Mouse (Mus musculus): Measurements from ENCODE around the gene Birc5. TPM values are rescaled to one million over a fixed set of nuclear protein-coding genes. Genes with fewer than 3 reads are reported as not detected.

Birc5 gene
- polyA plus RNA-seq, 1 experiment from 2014 or later = 86.0 TPM

- peak overlapping the region; percentile 75 for H3K27ac ChIP-seq (ENCODE audit: low read depth, low read length)
These were observed 10.0 kb upstream of the Birc5 start for GRCm38 (mm10) chr11:117839021-117839420.

GRCm38 (mm10) chr11:117840910-117841309 lies 8.1 kb upstream of the Birc5 start:
- 36% methylated on average over 1 of the region's 1 CpGs for WGBS
- no peak for ATAC-seq

More at GRCm38 (mm10) chr11:117839021-117839420, 10.0 kb upstream of the Birc5 start:
- no peaks in the 10 kb centered on the region for H3K36me3 ChIP-seq (ENCODE audit: control insufficient read depth, insufficient read depth)
- ATAC-seq = no peak
- H3K4me2 ChIP-seq (replicated peaks; ENCODE audit: low read depth) = no peak overlapping the region
- H3K4me3 ChIP-seq (ENCODE audit: low read depth, low read length) = no peak overlapping the region
- 0 out of 2 replicates have a peak, but pooled peaks cover 13% of the 10 kb centered on the region for H3K4me1 ChIP-seq (replicated peaks; ENCODE audit: control insufficient read depth, insufficient read depth, low read length)
- no peak for TF ChIP-seq CTCF (IDR thresholded peaks at IDR 0.05; ENCODE audit: low read depth)
- H3K27me3 ChIP-seq (replicated peaks; ENCODE audit: control insufficient read depth, insufficient read depth, low read length) = no peaks in the 10 kb centered on the region
- no peak overlapping the region for H3K9ac ChIP-seq (ENCODE audit: low read depth, low read length)
- WGBS = 57% methylated on average over 1 of the region's 1 CpGs
- H3K9me3 ChIP-seq (ENCODE audit: control insufficient read depth) = no peaks in the 10 kb centered on the region

GRCm38 (mm10) chr11:117843434-117843833 lies 5.6 kb upstream of the Birc5 start:
- Histone ChIP-seq H3K9me3 (ENCODE audit: control insufficient read depth) (no peaks in the 10 kb centered on the region), H3K27ac (ENCODE audit: low read depth, low read length) (no peak overlapping the region), H3K36me3 (ENCODE audit: control insufficient read depth, insufficient read depth) (no peaks in the 10 kb centered on the region), H3K4me1 (replicated peaks; ENCODE audit: control insufficient read depth, insufficient read depth, low read length) (peaks cover 6% of the 10 kb centered on the region; the same call in 1 of the 2 replicates), H3K4me2 (replicated peaks; ENCODE audit: low read depth) (no peak overlapping the region), H3K4me3 (ENCODE audit: low read depth, low read length) (no peak overlapping the region), H3K27me3 (replicated peaks; ENCODE audit: control insufficient read depth, insufficient read depth, low read length) (no peaks in the 10 kb centered on the region), H3K9ac (ENCODE audit: low read depth, low read length) (no peak overlapping the region)
- ATAC-seq = no peak
- 90% methylated on average over 2 of the region's 2 CpGs for WGBS
- TF ChIP-seq CTCF (IDR thresholded peaks at IDR 0.05; ENCODE audit: low read depth) = no peak

More at GRCm38 (mm10) chr11:117840910-117841309, 8.1 kb upstream of the Birc5 start:
- Histone ChIP-seq H3K27ac (ENCODE audit: low read depth, low read length) (no peak overlapping the region), H3K4me2 (replicated peaks; ENCODE audit: low read depth) (no peak overlapping the region), H3K9ac (ENCODE audit: low read depth, low read length) (no peak overlapping the region), H3K36me3 (ENCODE audit: control insufficient read depth, insufficient read depth) (no peaks in the 10 kb centered on the region), H3K4me1 (replicated peaks; ENCODE audit: control insufficient read depth, insufficient read depth, low read length) (0 out of 2 replicates have a peak, but pooled peaks cover 10% of the 10 kb centered on the region), H3K9me3 (ENCODE audit: control insufficient read depth) (no peaks in the 10 kb centered on the region), H3K4me3 (ENCODE audit: low read depth, low read length) (no peak overlapping the region), H3K27me3 (replicated peaks; ENCODE audit: control insufficient read depth, insufficient read depth, low read length) (no peaks in the 10 kb centered on the region)
- no peak for TF ChIP-seq CTCF (IDR thresholded peaks at IDR 0.05; ENCODE audit: low read depth)

GRCm38 (mm10) chr11:117844997-117845396 lies 4.1 kb upstream of the Birc5 start:
- H3K4me3 ChIP-seq (ENCODE audit: low read depth, low read length) = no peak overlapping the region
- no peaks in the 10 kb centered on the region for H3K36me3 ChIP-seq (ENCODE audit: control insufficient read depth, insufficient read depth)
- no peak overlapping the region for H3K9ac ChIP-seq (ENCODE audit: low read depth, low read length)
- no peak overlapping the region for H3K27ac ChIP-seq (ENCODE audit: low read depth, low read length)
- ATAC-seq = no peak
- peaks cover 4% of the 10 kb centered on the region; the same call in 1 of the 2 replicates for H3K4me1 ChIP-seq (replicated peaks; ENCODE audit: control insufficient read depth, insufficient read depth, low read length)
- no peaks in the 10 kb centered on the region for H3K27me3 ChIP-seq (replicated peaks; ENCODE audit: control insufficient read depth, insufficient read depth, low read length)
- WGBS = 46% methylated on average over 2 of the region's 2 CpGs
- H3K4me2 ChIP-seq (replicated peaks; ENCODE audit: low read depth) = no peak overlapping the region
- TF ChIP-seq CTCF (IDR thresholded peaks at IDR 0.05; ENCODE audit: low read depth) = no peak
- no peaks in the 10 kb centered on the region for H3K9me3 ChIP-seq (ENCODE audit: control insufficient read depth)

GRCm38 (mm10) chr11:117845651-117846050 lies 3.4 kb upstream of the Birc5 start:
- no peak overlapping the region for H3K9ac ChIP-seq (ENCODE audit: low read depth, low read length)
- no peaks in the 10 kb centered on the region for H3K9me3 ChIP-seq (ENCODE audit: control insufficient read depth)
- H3K4me3 ChIP-seq (ENCODE audit: low read depth, low read length) = no peak overlapping the region
- no peaks in the 10 kb centered on the region for H3K36me3 ChIP-seq (ENCODE audit: control insufficient read depth, insufficient read depth)
- H3K27ac ChIP-seq (ENCODE audit: low read depth, low read length) = no peak overlapping the region
- peaks cover 5% of the 10 kb centered on the region; the same call in 1 of the 2 replicates for H3K4me1 ChIP-seq (replicated peaks; ENCODE audit: control insufficient read depth, insufficient read depth, low read length)
- H3K4me2 ChIP-seq (replicated peaks; ENCODE audit: low read depth) = no peak overlapping the region
- no peaks in the 10 kb centered on the region for H3K27me3 ChIP-seq (replicated peaks; ENCODE audit: control insufficient read depth, insufficient read depth, low read length)
- TF ChIP-seq CTCF (IDR thresholded peaks at IDR 0.05; ENCODE audit: low read depth) = no peak
- ATAC-seq = no peak
- 84% methylated on average over 2 of the region's 2 CpGs for WGBS

GRCm38 (mm10) chr11:117846640-117847039 lies 2.4 kb upstream of the Birc5 start:
- Histone ChIP-seq H3K9ac (ENCODE audit: low read depth, low read length) (no peak overlapping the region), H3K27ac (ENCODE audit: low read depth, low read length) (no peak overlapping the region), H3K27me3 (replicated peaks; ENCODE audit: control insufficient read depth, insufficient read depth, low read length) (no peaks in the 10 kb centered on the region), H3K4me2 (replicated peaks; ENCODE audit: low read depth) (no peak overlapping the region), H3K4me1 (replicated peaks; ENCODE audit: control insufficient read depth, insufficient read depth, low read length) (peaks cover 5% of the 10 kb centered on the region; the same call in 1 of the 2 replicates), H3K9me3 (ENCODE audit: control insufficient read depth) (no peaks in the 10 kb centered on the region), H3K4me3 (ENCODE audit: low read depth, low read length) (no peak overlapping the region), H3K36me3 (ENCODE audit: control insufficient read depth, insufficient read depth) (0 out of 2 replicates have a peak, but pooled peaks cover 6% of the 10 kb centered on the region)
- ATAC-seq = peak; percentile 68
- WGBS = 22% methylated on average over 5 of the region's 5 CpGs
- TF ChIP-seq CTCF (IDR thresholded peaks at IDR 0.05; ENCODE audit: low read depth) = peak; percentile 67

All from intestine, postnatal 0 days (tissue).